Mouse (Mus musculus): ENCODE results near the gene Kctd18.
"Not testable (repeated sequence)": the region's sequence is repeated elsewhere in the genome, so short reads cannot be mapped to it uniquely, and the experiment has no call there.

The Kctd18 gene

GRCm38 (mm10) chr1:58018856-58019255 lies at the start of gene Kctd18:
Kctd18 (minus strand) TSS chr1:58018956.
- no peak for DNase-seq

GRCm38 (mm10) chr1:58065606-58066005 lies 46.9 kb upstream of the Kctd18 start:
- no peak for DNase-seq

GRCm38 (mm10) chr1:58065151-58065550 lies 46.4 kb upstream of the Kctd18 start:
- peak in 1 of 2 experiments; percentile 23 for DNase-seq

- DNase-seq, result no peak
Measured at GRCm38 (mm10) chr1:58062131-58062530, 43.4 kb upstream of the Kctd18 start.

- DNase-seq, result no peak
Measured at GRCm38 (mm10) chr1:58058846-58059245, 40.1 kb upstream of the Kctd18 start.

GRCm38 (mm10) chr1:58056939-58057338 lies 38.2 kb upstream of the Kctd18 start:
- DNase-seq, result no peak

- DNase-seq, result no peak
Measured at GRCm38 (mm10) chr1:58056074-58056807, 37.5 kb upstream of the Kctd18 start.

- DNase-seq, result no peak
Measured at GRCm38 (mm10) chr1:58055598-58055997, 36.8 kb upstream of the Kctd18 start.

GRCm38 (mm10) chr1:58049126-58049525 lies 30.4 kb upstream of the Kctd18 start:
- no peak for DNase-seq

GRCm38 (mm10) chr1:58046721-58047290 lies 28.1 kb upstream of the Kctd18 start:
- no peak for DNase-seq

GRCm38 (mm10) chr1:58045546-58045945 lies 26.8 kb upstream of the Kctd18 start:
- DNase-seq, result no peak

GRCm38 (mm10) chr1:58045076-58045475 lies 26.3 kb upstream of the Kctd18 start:
- no peak for DNase-seq

GRCm38 (mm10) chr1:58037306-58037705 lies 18.6 kb upstream of the Kctd18 start:
- not testable (repeated sequence) for DNase-seq

GRCm38 (mm10) chr1:58031160-58031769 lies 12.5 kb upstream of the Kctd18 start:
- peak; percentile 77 to 81 for DNase-seq

- DNase-seq, result peak; percentile 26 to 56
Measured at GRCm38 (mm10) chr1:58030156-58030871, 11.6 kb upstream of the Kctd18 start.

GRCm38 (mm10) chr1:58029636-58030117 lies 10.9 kb upstream of the Kctd18 start, which contains the start of gene Aox1:
Aox1 (plus strand) TSS chr1:58029931.
- peak; percentile 41 to 61 for DNase-seq

GRCm38 (mm10) chr1:58027707-58028106 lies 9.0 kb upstream of the Kctd18 start:
- DNase-seq, result no peak

GRCm38 (mm10) chr1:58006388-58006787 lies 12.4 kb downstream of the Kctd18 start:
- DNase-seq, result not testable (repeated sequence)

GRCm38 (mm10) chr1:57998146-57998545 lies 20.6 kb downstream of the Kctd18 start:
- DNase-seq, result no peak

GRCm38 (mm10) chr1:57996133-57996615 lies 22.6 kb downstream of the Kctd18 start:
- no peak for DNase-seq

GRCm38 (mm10) chr1:57995432-57996132 lies 23.2 kb downstream of the Kctd18 start, which contains the start of gene Sgo2a:
Sgo2a (plus strand) TSS chr1:57995971.
- DNase-seq, result peak; percentile 95 to 97

GRCm38 (mm10) chr1:57991277-57991676 lies 27.5 kb downstream of the Kctd18 start:
- no peak for DNase-seq
